ENCODE assay signal across 9 mouse cellular contexts in genomic region chr10:37861001-37861400, GRCm38 (mm10).
A peak's percentile ranks its signal among the peaks of the same experiment; 100 is the strongest.
DNase-seq lines count a peak whose midpoint lies in the region; ATAC-seq and TF ChIP-seq lines count a peak whose summit lies in the region.
"Had no signal": no experiment of that assay in that cellular context is flagged by ENCODE, and none has a peak within 500 bp of the region (broad histone marks: within the 10 kb centered on the region; RNA-seq: fewer than 3 reads in every experiment).

No protein-coding gene starts in this region.

- no peaks in the 10 kb centered on the region for H3K4me1 ChIP-seq in liver, postnatal 0 days (ENCODE audit: insufficient read depth)
- H3K4me1 ChIP-seq in embryonic facial prominence, embryonic 15.5 days, result no peaks in the 10 kb centered on the region

- no peak overlapping the region for H3K9ac ChIP-seq in liver, postnatal 0 days (replicated peaks)
- H3K9ac ChIP-seq in embryonic facial prominence, embryonic 15.5 days, result no peak overlapping the region

- no peak overlapping the region for H3K27ac ChIP-seq in liver, postnatal 0 days (ENCODE audit: low read depth)
- H3K27ac ChIP-seq in embryonic facial prominence, embryonic 15.5 days (replicated peaks), result peak overlapping the region; percentile 29; the same call in 1 of the 2 replicates

- H3K36me3 ChIP-seq in liver, postnatal 0 days (replicated peaks; ENCODE audit: insufficient read depth, low read length), result no peaks in the 10 kb centered on the region
- no peaks in the 10 kb centered on the region for H3K36me3 ChIP-seq in embryonic facial prominence, embryonic 15.5 days

- H3K27me3 ChIP-seq in liver, postnatal 0 days (ENCODE audit: insufficient read depth, low read length), result no peaks in the 10 kb centered on the region
- H3K27me3 ChIP-seq in embryonic facial prominence, embryonic 15.5 days, result no peaks in the 10 kb centered on the region

- no peaks in the 10 kb centered on the region for H3K9me3 ChIP-seq in liver, postnatal 0 days (ENCODE audit: low read length)
- no peaks in the 10 kb centered on the region for H3K9me3 ChIP-seq in embryonic facial prominence, embryonic 15.5 days (replicated peaks)

- no peak overlapping the region for H3K4me3 ChIP-seq in liver, postnatal 0 days (ENCODE audit: low read depth, low read length)
- no peak overlapping the region for H3K4me3 ChIP-seq in embryonic facial prominence, embryonic 15.5 days (replicated peaks)
- H3K4me3 ChIP-seq: myocyte had no signal

- ATAC-seq in liver, postnatal 0 days, result no peak
- peak; percentile 63; the same call in 1 of the 2 replicates for ATAC-seq in embryonic facial prominence, embryonic 15.5 days (ENCODE audit: insufficient number of reproducible peaks, low FRiP score, low TSS enrichment, low read depth)

- H3K4me2 ChIP-seq in liver, postnatal 0 days (ENCODE audit: low read depth, low read length), result no peak overlapping the region
- H3K4me2 ChIP-seq in embryonic facial prominence, embryonic 15.5 days (replicated peaks), result no peak overlapping the region

- no peak for TF ChIP-seq CTCF in liver, postnatal 0 days (IDR thresholded peaks at IDR 0.05; ENCODE audit: low read depth)

- TF ChIP-seq EP300 in liver, postnatal 0 days (IDR thresholded peaks at IDR 0.05; ENCODE audit: low read depth), result no peak

- DNase-seq in liver, result peak; percentile 9
- no peak for DNase-seq in liver, postnatal 0 days
- peak; percentile 14 for DNase-seq in hindlimb bud, embryonic 11.5 days (ENCODE audit: extremely low spot score, low read depth, low spot score)
- DNase-seq in lung, postnatal 14 days, result peak; percentile 12
- no peak for DNase-seq in left cerebral cortex, adult 8-10 months (ENCODE audit: low spot score in 2 of 2)
- no peak for DNase-seq in cerebellum, adult 18-20 months
- no peak for DNase-seq in right cerebral cortex, postnatal 14 days

- WGBS in liver, postnatal 0 days (ENCODE audit: insufficient replicate concordance), result 60% methylated on average over 4 of the region's 4 CpGs
- 36% methylated on average over 4 of the region's 4 CpGs for WGBS in embryonic facial prominence, embryonic 15.5 days

Comparison
In these comparisons a context has a peak if more than half of its experiments do, and no peak if none do; other contexts are left out.
1. DNase-seq: peak in liver (single experiment), hindlimb bud, embryonic 11.5 days (single experiment) and lung, postnatal 14 days (single experiment); none in liver, postnatal 0 days (single experiment), left cerebral cortex, adult 8-10 months (0 of 2), cerebellum, adult 18-20 months (0 of 2) and right cerebral cortex, postnatal 14 days (single experiment).